Mouse (Mus musculus) hindbrain, embryonic 10.5 days (tissue): ENCODE results near the gene Hist1h2ak. TPM values are rescaled to one million over a fixed set of nuclear protein-coding genes. Genes with fewer than 3 reads are reported as not detected.

Source experiments
- DNase-seq: peaks from one replicate; pipeline ENCODE4 v3.0.0-alpha.2; 2017; ENCODE audit warnings: low spot score
- H3K27ac ChIP-seq: fragments of 300-500 bp; sonication (generic); 2 replicates; pipeline ENCODE4 v1.5.1; 2016; ENCODE audit warnings: mild to moderate bottlenecking, moderate library complexity
- H3K27me3 ChIP-seq: fragments of 300-500 bp; sonication (generic); 2 replicates; pipeline ENCODE4 v1.6.1; 2016; ENCODE audit warnings: mild to moderate bottlenecking; ENCODE audit not compliant: poor library complexity, insufficient read depth, severe bottlenecking
- H3K36me3 ChIP-seq: fragments of 300-500 bp; sonication (generic); 2 replicates; pipeline ENCODE4 v1.6.1; 2016; ENCODE audit warnings: mild to moderate bottlenecking, moderate library complexity
- H3K4me1 ChIP-seq: fragments of 300-500 bp; sonication (generic); replicated peaks from 2 replicates; pipeline ENCODE4 v1.6.1; 2016; ENCODE audit warnings: mild to moderate bottlenecking
- H3K4me3 ChIP-seq: fragments of 300-500 bp; sonication (generic); 2 replicates; pipeline ENCODE4 v1.5.1; 2016; ENCODE audit warnings: mild to moderate bottlenecking, moderate library complexity
- H3K9me3 ChIP-seq: fragments of 300-500 bp; sonication (generic); 2 replicates; pipeline ENCODE4 v1.6.1; 2016; ENCODE audit warnings: mild to moderate bottlenecking, moderate library complexity
- WGBS: fragments of 180-500 bp; shearing (Covaris S2); methylation state at CpG from one replicate; pipeline ENCODE4 v1.1.7; 2016; 5-methylcytosine and 5-hydroxymethylcytosine counted together
- polyA plus RNA-seq: library from polyadenylated mRNA; unstranded; fragments of >200 nt; fragmentation: Nextera tagmentation; extraction: Ambion mirVana; gene quantifications from 2 replicates; pipeline ENCODE4 v1.2.1, GENCODE M21; 2016

Hist1h2ak gene
- polyA plus RNA-seq, 1 experiment from 2014 or later: 14.0 TPM

DNA sequence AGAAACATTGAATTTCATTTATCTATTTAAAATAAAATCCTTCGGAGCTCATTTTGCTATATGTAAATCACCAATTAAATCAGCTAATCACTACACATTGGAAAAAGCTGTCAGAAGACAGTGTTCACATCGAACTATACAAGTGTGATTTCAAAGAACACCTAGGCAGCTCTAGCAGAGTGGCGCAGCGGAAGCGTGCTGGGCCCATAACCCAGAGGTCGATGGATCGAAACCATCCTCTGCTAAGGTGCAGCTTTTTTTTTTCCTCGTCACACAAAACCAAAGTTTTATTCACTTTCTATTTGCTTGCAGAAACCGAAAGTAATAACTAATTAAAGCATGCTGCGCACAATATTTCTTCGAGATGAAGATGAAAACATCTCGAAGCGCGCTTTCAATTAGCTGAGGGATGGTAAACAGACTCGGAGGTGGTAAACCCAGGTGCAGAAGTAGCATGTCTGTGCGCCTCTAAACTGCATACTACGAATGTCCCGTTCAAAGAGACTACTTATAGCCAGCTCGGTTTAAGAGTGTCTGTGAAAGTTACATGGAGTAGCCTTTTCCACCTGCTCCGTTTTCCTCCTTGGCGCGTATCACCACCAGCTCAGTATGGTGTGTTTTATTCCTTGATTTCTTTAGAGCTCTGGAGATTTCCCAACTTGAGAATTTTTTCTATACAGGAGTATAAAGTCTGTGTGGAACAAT lies 42.7 kb downstream of the Hist1h2ak start:
- WGBS: 2% methylated on average over 22 of the region's 22 CpGs

DNA sequence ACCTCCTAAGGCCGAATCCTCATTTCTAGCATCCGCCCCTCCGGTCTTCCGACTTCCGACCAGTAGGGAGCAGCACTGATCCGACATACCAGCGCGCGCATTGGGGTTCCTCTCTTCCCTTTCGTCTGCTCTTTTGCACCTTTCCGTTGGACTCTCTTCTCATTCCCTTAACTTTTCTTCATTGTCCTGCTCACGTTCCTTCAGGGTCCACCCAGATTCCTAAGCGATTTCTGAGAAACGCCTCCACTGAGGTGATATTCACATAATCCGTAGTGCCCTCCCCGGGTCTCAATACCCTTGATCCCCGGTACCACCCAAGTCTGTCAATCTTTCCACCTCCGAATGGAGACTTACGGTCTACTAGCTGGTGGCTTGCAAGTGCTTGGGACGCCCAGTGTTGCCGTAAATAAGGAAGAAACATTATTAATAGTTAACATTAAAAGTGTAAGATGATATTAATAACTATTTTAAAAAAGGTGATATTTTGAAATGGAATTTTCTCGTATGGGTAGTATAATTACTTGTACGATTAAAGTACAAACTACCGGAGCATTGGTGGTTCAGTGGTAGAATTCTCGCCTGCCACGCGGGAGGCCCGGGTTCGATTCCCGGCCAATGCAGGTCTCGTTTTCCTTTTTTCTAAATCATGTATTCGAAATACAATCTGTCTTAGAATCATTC lies 43.5 kb downstream of the Hist1h2ak start:
- Histone ChIP-seq H3K9me3 (no peaks in the 10 kb centered on the region), H3K36me3 (no peaks in the 10 kb centered on the region), H3K4me1 (peaks cover 11% of the 10 kb centered on the region), H3K27me3 (no peaks in the 10 kb centered on the region), H3K27ac (peak overlapping the region; percentile 88), H3K4me3 (peak overlapping the region; percentile 63)
- WGBS: under 1% methylated on average over 32 of the region's 32 CpGs
- DNase-seq: peak; percentile 89

More for the DNA sequence above, 42.7 kb downstream of the Hist1h2ak start:
- Histone ChIP-seq H3K27me3 (no peaks in the 10 kb centered on the region), H3K9me3 (no peaks in the 10 kb centered on the region), H3K27ac (peak overlapping the region; percentile 71), H3K36me3 (no peaks in the 10 kb centered on the region), H3K4me3 (peak overlapping the region; percentile 63), H3K4me1 (peaks cover 16% of the 10 kb centered on the region)
- DNase-seq: peak; percentile 68

DNA sequence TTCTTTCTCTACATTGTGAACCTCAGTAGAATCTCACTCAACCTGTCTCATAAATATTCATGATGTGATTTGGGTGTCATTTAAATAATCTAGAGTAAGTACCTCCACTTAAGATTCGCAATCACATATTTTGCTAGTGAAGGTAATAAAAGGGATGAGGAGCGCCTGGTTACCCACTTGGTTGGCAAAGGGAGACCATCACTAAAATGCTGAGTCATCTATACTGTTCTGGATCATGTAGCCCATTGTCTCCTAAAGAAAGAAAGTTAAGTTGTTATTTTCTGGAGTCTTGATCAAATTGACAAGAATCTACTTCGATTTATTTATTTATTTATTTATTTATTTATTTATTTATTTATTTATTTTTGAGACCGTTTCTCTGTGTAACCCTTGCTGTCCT lies 47.0 kb downstream of the Hist1h2ak start:
- DNase-seq: no peak
- Histone ChIP-seq H3K36me3 (no peaks in the 10 kb centered on the region), H3K4me3 (no peak overlapping the region), H3K27me3 (no peaks in the 10 kb centered on the region), H3K4me1 (peaks cover 6% of the 10 kb centered on the region; the same call in 1 of the 2 replicates), H3K27ac (no peak overlapping the region), H3K9me3 (no peaks in the 10 kb centered on the region)
- WGBS: 75% methylated on average over 4 of the region's 4 CpGs

Other genes starting within 250 kb of the Hist1h2ak start
- gene Zkscan8, start 222.7 kb downstream of the Hist1h2ak start, polyA plus RNA-seq: 5.0 and 6.7 TPM in 2 replicates
- gene Olfr1366, start 211.0 kb downstream of the Hist1h2ak start, polyA plus RNA-seq: 0.29 TPM in 1 of 2 replicates, not detected in the other
- not detected in 2 replicates for gene Olfr1535, start 193.9 kb downstream of the Hist1h2ak start, polyA plus RNA-seq
- gene Olfr1364, start 172.1 kb downstream of the Hist1h2ak start, polyA plus RNA-seq: not detected in 2 replicates
- not detected in 2 replicates for gene Olfr1362, start 139.8 kb downstream of the Hist1h2ak start, polyA plus RNA-seq
- gene Olfr11, start 111.3 kb downstream of the Hist1h2ak start, polyA plus RNA-seq: not detected in 2 replicates
- not detected in 2 replicates for gene Olfr1361, start 90.4 kb downstream of the Hist1h2ak start, polyA plus RNA-seq
- gene Olfr1360, start 76.4 kb downstream of the Hist1h2ak start, polyA plus RNA-seq: not detected in 2 replicates
- not detected in 2 replicates for gene Olfr1359, start 55.7 kb downstream of the Hist1h2ak start, polyA plus RNA-seq
- gene Hist1h2bl, start 37.7 kb downstream of the Hist1h2ak start, polyA plus RNA-seq: 2.2 TPM in 1 of 2 replicates, not detected in the other
- 16.6 and 22.9 TPM in 2 replicates for gene Hist1h2ai, start 37.4 kb downstream of the Hist1h2ak start, polyA plus RNA-seq
- gene Hist1h3h, start 36.2 kb downstream of the Hist1h2ak start, polyA plus RNA-seq: 12.7 and 15.7 TPM in 2 replicates
- 5.2 and 6.1 TPM in 2 replicates for gene Hist1h2bm, start 31.8 kb downstream of the Hist1h2ak start, polyA plus RNA-seq
- gene Hist1h4j, start 18.8 kb downstream of the Hist1h2ak start, polyA plus RNA-seq: 0.58 and 0.85 TPM in 2 replicates
- gene Hist1h4k, start 3.3 kb downstream of the Hist1h2ak start, polyA plus RNA-seq: 2.8 and 4.2 TPM in 2 replicates
- gene Hist1h2bn, start 296 bp upstream of the Hist1h2ak start, polyA plus RNA-seq: 1.0 and 3.4 TPM in 2 replicates
- gene Hist1h1b, start 26.8 kb upstream of the Hist1h2ak start, polyA plus RNA-seq: 39.0 and 41.1 TPM in 2 replicates
- gene Hist1h3i, start 29.5 kb upstream of the Hist1h2ak start, polyA plus RNA-seq: 112 and 120 TPM in 2 replicates
- 9.9 and 11.4 TPM in 2 replicates for gene Hist1h2an, start 33.4 kb upstream of the Hist1h2ak start, polyA plus RNA-seq
- gene Hist1h2bp, start 33.6 kb upstream of the Hist1h2ak start, polyA plus RNA-seq: 2.4 and 3.3 TPM in 2 replicates
- gene Hist1h2bq, start 56.4 kb upstream of the Hist1h2ak start, polyA plus RNA-seq: 18.9 and 20.9 TPM in 2 replicates
- gene Hist1h2ao, start 56.6 kb upstream of the Hist1h2ak start, polyA plus RNA-seq: 2.3 TPM in 1 of 2 replicates, not detected in the other
- not detected in 2 replicates for gene Hist1h4m, start 57.9 kb upstream of the Hist1h2ak start, polyA plus RNA-seq
- 9.7 and 10.0 TPM in 2 replicates for gene Hist1h4n, start 78.4 kb upstream of the Hist1h2ak start, polyA plus RNA-seq
- 6,234 and 6,449 TPM in 2 replicates for gene Hist1h2ap, start 79.7 kb upstream of the Hist1h2ak start, polyA plus RNA-seq
- 19.3 and 21.2 TPM in 2 replicates for gene Hist1h2br, start 79.9 kb upstream of the Hist1h2ak start, polyA plus RNA-seq
- gene Zfp184, start 191.3 kb upstream of the Hist1h2ak start, polyA plus RNA-seq: 20.6 and 24.7 TPM in 2 replicates
- 0.07 TPM in 1 of 2 replicates, not detected in the other for gene Pom121l2, start 227.4 kb upstream of the Hist1h2ak start, polyA plus RNA-seq